Mouse (Mus musculus) leukemia stem cell, adult 10-12 weeks (primary cell): Measurements from ENCODE around the gene Zfp687. TPM values are rescaled to one million over a fixed set of nuclear protein-coding genes. Genes with fewer than 3 reads are reported as not detected.

Experiments
- polyA plus RNA-seq: library from polyadenylated mRNA; stranded (reverse); fragments of >175 nt; gene quantifications from 2 replicates; pipeline ENCODE4 v1.2.3, GENCODE M21; 2012; ENCODE audit warnings: low replicate concordance

The Zfp687 gene
- polyA plus RNA-seq = 17.4 and 30.5 TPM in 2 replicates

DNA sequence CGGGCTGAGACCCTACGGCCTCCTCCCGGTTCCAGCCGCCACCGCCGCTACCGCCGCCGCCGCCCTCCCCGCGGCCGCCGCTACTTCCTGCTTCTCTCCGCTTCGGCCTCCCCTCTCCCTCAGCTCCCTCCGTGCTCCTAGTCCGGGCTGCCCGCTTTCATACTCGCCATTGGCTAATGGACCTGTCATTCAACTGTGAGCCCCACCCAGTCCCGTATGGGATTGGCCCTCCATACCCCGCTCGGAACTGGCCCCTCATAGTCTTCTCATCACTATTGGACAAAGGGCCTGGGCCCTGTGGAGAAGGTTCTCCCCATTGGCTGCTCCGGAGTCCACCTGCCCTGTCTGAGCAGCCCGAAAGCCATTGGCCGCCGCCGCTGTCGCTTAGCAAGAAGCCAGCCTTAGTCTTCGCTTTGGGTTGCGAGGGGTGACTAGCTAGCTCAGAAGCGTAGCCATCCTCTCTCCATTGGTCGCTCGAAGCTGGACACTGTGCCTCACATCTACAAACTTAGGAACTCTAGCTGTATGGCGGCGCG, at the start of gene Zfp687:
TSS of gene Zfp687 (minus strand) at position 112 of the 536 bp plus-strand sequence.

DNA sequence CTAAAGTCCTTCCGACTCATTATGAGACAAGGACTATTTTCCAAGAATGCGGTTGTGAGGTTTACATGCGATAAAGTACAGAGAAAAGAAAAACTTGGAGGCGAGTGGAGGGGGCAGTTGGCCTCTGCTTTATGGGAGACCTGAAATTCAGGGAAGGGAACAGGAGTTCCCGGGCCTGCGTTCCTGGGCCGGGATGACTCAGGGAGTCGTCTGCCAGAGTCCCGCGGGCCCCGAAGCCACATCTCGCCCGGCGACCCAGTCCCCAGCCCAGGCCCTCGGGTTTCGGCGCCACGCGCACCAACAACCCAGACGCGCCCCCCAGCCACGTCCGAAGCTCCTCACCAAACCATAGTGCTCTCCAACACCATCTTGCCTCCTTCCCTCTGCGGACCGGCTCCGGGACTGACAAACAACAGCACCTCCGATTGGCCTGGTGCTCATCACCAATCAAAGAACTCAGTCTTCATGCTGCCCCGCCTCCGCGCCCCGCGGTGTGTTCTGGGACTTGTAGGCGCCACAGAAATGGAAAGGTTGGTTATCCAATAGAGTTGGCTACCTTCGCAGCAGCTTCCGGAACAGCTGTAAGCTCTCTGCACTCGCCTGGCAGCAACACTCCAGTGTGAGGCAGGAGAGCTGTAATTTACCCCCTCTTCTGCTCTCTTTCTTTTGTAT, 27.1 kb upstream of the Zfp687 start, which contains the start of gene Psmd4:
TSS of gene Psmd4 (minus strand) at position 449 of the 672 bp plus-strand sequence.

DNA sequence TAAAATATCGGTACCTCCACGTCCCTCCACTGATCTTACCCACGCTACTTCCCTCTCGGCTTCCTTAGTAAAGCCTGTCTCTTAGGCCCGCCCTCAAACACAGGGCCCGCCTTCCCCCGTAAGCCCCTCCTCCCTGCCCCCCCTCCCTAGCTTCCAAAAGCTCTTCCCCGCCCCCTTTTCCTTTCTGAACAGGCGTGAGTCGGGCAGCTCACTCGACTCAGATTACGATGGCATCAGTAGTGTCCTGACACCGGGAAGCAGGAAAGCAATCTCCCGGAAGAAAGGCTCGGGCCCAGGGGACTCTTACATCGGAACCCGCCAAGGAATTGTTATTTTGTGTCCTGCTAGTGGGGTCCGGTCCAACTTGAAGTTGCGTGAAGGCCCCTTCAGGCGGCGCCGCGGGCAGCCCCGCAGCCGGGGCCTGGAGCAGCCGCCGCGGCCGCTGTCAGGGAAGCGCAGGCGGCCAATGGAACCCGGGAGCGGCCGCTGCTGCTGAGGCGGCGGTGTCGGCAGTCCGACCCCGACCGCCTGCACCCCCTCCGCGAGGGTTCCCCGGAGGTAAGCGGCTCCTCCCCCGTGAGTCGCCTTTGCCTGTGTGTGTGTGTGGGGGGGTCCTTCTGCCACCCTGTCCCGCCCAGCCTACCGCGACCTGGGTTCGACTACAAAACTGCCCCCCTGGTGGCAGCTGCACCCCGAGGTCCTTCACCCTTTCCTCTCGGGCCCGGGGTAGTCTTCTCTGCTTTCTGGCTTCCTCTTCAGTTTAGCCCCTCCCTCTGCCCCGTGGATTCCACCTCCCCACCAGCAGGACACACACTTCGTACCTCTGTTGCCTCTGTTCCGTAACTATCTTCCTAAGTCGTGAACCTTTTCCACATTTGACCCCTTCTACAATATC, 40.5 kb downstream of the Zfp687 start, which contains the start of gene Pi4kb:
TSS of gene Pi4kb (plus strand) at position 204 of the 895 bp plus-strand sequence.

Other genes with a start within 250 kb of the Zfp687 start
- gene Cgn, start 229.0 kb downstream of the Zfp687 start, polyA plus RNA-seq = 0.03 and 0.06 TPM in 2 replicates
- 89.9 and 128 TPM in 2 replicates for gene Pogz, start 177.9 kb downstream of the Zfp687 start, polyA plus RNA-seq
- gene Psmb4, start 128.5 kb downstream of the Zfp687 start, polyA plus RNA-seq = 227 and 271 TPM in 2 replicates
- gene Selenbp1, start 82.4 kb downstream of the Zfp687 start, polyA plus RNA-seq = 5.0 and 35.4 TPM in 2 replicates
- 9.7 and 9.8 TPM in 2 replicates for gene Rfx5, start 61.4 kb downstream of the Zfp687 start, polyA plus RNA-seq
- gene Pi4kb, start 40.7 kb downstream of the Zfp687 start, polyA plus RNA-seq = 7.6 and 7.7 TPM in 2 replicates
- gene Psmd4, start 27.2 kb upstream of the Zfp687 start, polyA plus RNA-seq = 48.7 and 63.1 TPM in 2 replicates
- gene Pip5k1a, start 91.5 kb upstream of the Zfp687 start, polyA plus RNA-seq = 10.1 and 25.6 TPM in 2 replicates
- gene Vps72, start 95.6 kb upstream of the Zfp687 start, polyA plus RNA-seq = 177 and 301 TPM in 2 replicates
- gene Tmod4, start 109.0 kb upstream of the Zfp687 start, polyA plus RNA-seq = 0.28 TPM in 1 of 2 replicates, not detected in the other
- 2.5 and 4.8 TPM in 2 replicates for gene Scnm1, start 118.6 kb upstream of the Zfp687 start, polyA plus RNA-seq
- gene Lysmd1, start 118.6 kb upstream of the Zfp687 start, polyA plus RNA-seq = 3.9 and 5.0 TPM in 2 replicates
- 2.8 and 9.0 TPM in 2 replicates for gene Tnfaip8l2, start 126.9 kb upstream of the Zfp687 start, polyA plus RNA-seq
- gene Sema6c, start 145.0 kb upstream of the Zfp687 start, polyA plus RNA-seq = 0.63 and 0.71 TPM in 2 replicates
- gene Gabpb2, start 202.5 kb upstream of the Zfp687 start, polyA plus RNA-seq = 2.4 and 7.3 TPM in 2 replicates
- gene Cdc42se1, start 213.3 kb upstream of the Zfp687 start, polyA plus RNA-seq = 252 and 331 TPM in 2 replicates
- 3.0 and 11.4 TPM in 2 replicates for gene Mllt11, start 216.7 kb upstream of the Zfp687 start, polyA plus RNA-seq
- 0.46 and 0.96 TPM in 2 replicates for gene Gm128, start 226.2 kb upstream of the Zfp687 start, polyA plus RNA-seq
- not detected in 2 replicates for gene Bnipl, start 235.7 kb upstream of the Zfp687 start, polyA plus RNA-seq